Mouse (Mus musculus) c-Kit-positive CD71-negative TER-119-negative erythroid progenitor cells, embryonic 14.5 days (primary cell): Measurements from ENCODE around the gene Olfr1201.

Experiments
- DNase-seq: peaks from one replicate; pipeline ENCODE4 v3.0.0-alpha.2; 2013; ENCODE audit warnings: low read depth

Gene Olfr1201

DNA sequence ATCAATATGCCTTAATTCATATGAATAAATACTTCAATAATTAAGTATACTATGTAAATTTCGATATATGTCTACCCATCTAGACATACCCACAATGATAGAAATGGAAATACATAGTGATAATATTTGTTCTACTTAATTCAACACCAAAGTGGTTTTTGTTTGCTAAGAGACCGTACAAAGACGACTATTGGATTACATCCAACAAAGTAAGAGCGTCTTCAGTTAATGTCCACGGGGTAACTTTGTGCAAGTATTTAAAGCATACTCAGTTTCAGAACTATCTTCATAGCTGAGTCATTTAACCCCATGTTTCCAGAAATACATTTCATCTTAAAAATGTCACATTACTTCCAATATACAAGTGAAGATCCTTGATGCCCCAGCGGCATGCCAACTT, at the start of gene Olfr1201:
Gene Olfr1201, plus strand, starts transcription at position 301 of the 400 bp plus-strand sequence.
- no peak for DNase-seq

DNA sequence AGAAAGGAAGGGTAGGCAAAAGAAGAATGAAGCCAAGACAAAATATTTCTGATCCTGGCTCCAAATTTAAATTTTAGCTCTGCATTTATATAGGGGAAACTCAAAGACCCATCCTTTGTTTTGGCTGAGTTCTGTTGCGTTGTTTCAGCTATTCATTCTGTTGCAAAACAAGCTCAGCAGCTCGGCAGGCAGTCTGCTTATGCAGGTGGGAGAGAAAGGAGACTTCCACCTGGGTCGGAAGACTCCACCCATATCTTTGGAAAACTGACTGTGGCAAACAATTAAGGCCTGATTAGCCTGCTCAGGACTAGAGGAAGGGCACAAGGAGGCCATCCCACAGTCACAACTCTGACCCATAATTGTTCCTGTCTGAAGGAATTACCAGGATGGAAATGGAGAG, 49.5 kb upstream of the Olfr1201 start:
- no peak for DNase-seq

DNA sequence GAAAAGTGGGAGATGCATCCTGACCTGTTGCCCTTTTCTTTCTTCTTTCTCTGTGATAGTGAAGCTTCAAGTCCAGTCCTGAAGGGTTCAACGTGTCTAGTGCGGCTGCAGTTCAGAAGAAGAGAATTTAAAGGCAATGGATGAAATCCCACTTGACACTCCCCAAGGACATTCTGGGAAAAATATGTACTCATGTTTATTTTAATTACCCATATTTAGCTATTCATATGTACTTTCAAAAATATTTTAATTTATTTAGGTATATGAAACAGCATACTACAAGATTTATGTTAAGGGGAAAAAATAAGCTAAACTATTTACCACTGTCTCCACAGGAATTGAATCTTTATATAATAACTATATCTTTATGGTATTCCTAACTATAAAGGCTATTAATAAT, 41.6 kb upstream of the Olfr1201 start, which contains the start of gene Olfr1198:
Gene Olfr1198, minus strand, starts transcription at position 101 of the 400 bp plus-strand sequence.
- no peak for DNase-seq

DNA sequence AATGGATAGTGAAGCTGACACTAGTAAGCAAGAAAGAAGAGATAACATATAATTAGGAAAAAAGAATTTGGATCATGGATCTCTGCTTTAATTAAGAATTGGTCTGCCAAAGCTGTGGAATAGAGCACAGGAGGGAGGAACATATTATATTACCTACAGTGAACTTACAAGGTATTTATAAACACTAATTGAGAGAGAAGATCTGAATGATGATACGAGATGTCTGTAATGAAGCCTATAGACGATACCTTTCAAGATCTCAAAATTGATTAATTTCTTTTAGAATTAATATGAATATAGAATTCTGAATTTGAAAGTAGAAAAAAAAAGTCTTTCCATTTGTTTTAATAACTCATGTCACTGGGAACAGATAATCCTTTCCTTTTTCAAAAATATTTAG, 32.5 kb upstream of the Olfr1201 start, which contains the start of gene Olfr1199:
Gene Olfr1199, minus strand, starts transcription at position 101 of the 400 bp plus-strand sequence.
- DNase-seq: no peak

DNA sequence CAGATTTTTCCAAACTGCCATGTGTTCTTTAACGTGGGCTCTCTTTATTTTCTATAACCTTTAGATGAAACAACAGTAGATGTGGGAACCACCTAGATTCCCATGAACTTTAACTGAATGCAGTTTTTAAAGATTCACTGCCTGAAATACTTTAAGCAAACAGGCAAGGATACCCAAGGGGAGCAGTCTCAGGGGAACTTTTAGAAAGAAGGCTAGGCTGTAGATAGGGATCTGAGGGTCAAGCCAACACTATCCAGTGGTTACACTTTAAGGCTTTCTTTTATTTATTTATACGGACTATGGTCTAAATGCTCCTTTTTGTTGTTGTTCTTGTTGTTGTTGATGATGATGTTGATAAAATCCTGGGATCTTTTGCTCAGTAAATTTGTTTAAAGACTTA, 22.4 kb upstream of the Olfr1201 start, which contains the start of gene Olfr1200:
Gene Olfr1200, minus strand, starts transcription at position 101 of the 400 bp plus-strand sequence.
- no peak for DNase-seq

DNA sequence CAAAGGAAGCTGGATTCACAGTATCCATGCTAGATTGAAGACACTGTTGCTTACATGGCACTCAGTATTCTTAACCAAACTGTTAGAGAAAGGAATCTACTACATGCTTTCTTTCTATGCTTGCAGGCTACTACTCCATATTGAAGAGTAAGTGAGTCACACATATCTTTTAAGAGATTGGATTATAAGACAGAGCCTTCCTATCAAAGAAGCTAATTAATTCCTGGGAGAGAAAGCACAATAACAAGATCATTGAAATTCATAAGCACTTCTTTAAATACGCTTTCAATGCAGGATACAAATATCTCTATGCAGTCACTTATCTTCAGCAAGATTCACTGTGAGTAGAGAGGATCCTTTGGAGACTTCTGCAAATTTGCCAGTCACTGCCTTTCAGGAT, 21.4 kb downstream of the Olfr1201 start, which contains the start of gene Olfr1202:
Gene Olfr1202, plus strand, starts transcription at position 301 of the 400 bp plus-strand sequence.
- no peak for DNase-seq

DNA sequence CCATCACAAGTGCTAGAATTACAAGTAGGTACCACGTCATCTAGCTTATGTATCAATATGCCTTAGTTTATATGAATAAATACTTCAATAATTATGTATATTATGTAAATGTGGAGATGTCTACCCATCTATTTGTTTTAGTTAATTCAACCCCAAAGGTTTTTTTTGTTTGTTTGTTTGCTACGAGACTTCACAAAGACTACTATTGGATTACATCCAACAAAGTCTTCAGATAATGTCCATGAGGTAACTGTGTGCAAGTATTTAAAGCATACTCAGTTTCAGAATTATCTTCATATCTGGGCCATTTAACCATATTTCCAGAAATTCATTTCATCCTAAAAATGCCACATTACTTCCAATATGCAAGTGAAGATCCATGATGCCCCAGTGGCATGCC, 36.6 kb downstream of the Olfr1201 start, which contains the start of gene Olfr1205:
Gene Olfr1205, plus strand, starts transcription at position 301 of the 400 bp plus-strand sequence.
- no peak for DNase-seq

DNA sequence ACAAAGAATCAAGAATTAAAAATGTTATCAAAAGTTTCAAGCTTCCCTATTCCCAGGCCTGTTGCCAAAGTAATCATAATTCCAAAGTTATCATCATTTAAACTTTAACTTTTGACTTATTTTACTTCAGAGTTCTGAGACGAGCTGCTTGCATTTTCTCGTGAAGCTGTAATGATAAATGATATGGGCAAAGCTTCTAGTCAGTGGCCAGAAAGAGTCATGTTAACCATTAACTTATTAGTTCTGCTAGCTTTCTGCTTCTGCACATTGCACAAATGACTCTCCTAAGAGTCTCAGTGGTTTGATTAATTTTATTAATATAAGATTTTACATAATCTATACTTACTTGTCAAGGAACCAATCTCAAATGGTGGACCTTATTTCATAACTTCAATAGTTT, 45.6 kb downstream of the Olfr1201 start:
- no peak for DNase-seq
